ENCODE assay signal across 8 mouse cellular contexts in the genomic region with DNA sequence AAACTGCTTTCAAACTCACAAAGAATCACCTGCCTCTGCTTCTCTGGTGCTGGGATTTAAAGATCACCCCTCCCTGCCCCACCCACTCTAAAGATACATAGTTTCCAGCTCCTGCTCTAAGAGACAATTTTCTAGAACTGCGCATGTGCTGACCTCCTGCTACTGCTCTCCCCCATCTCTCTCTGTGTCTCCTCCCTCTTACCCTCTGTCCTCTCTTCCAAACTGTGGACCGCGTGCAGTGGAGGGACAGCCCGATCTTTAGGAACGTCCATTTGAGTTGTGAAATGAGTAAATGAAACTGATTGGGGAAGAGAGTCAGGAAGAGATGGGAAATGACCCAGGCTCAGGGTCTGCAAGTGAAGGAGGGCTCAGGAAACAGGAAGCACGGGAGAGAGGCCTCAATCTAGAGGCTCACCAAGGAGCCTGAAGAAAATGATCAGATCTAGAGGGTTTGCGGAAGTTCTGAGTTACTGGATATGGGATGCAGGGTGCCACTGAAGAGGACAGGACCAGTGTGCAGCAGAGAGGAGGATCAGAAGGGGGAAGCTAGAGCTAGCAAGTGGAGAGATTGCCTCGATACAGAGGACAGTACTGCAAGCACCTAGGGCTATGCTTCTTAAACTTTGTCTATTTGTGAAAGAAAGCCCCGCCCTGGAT. TPM values are rescaled to one million over a fixed set of nuclear protein-coding genes. Genes with fewer than 3 reads are reported as not detected.
DNase-seq lines count a peak whose midpoint lies in the region; ATAC-seq and TF ChIP-seq lines count a peak whose summit lies in the region.

No protein-coding gene starts in this region.

- no peak for DNase-seq in kidney, postnatal 25 days
- DNase-seq in MEL (ENCODE audit: low read depth, low spot score): peak; percentile 94
- DNase-seq in monocyte, adult 2 months (ENCODE audit: low read depth in 1 of 2, low spot score in 2 of 2): peak; percentile 25 to 50
- no peak for DNase-seq in embryo, embryonic 10.5 days (ENCODE audit: low spot score)
- no peak for DNase-seq in MN1 (ENCODE audit: low spot score)
- DNase-seq in layer of hippocampus, adult 2 months (ENCODE audit: low spot score in 2 of 2): no peak

- peaks cover 37% of the 10 kb centered on the region for H3K4me1 ChIP-seq in kidney, embryonic 15.5 days
- H3K4me1 ChIP-seq in MEL (ENCODE audit: control insufficient read depth in 1 of 2, insufficient read depth in 2 of 2, low read length in 2 of 2): peaks cover 25 to 41% of the 10 kb centered on the region in 2 experiments
- peaks cover 12% of the 10 kb centered on the region for H3K4me1 ChIP-seq in hindbrain, embryonic 16.5 days (ENCODE audit: control insufficient read depth, insufficient read depth, low read depth, low read length)

- peak overlapping the region; percentile 9; the same call in 1 of the 2 replicates for H3K27ac ChIP-seq in kidney, embryonic 15.5 days
- H3K27ac ChIP-seq in MEL (ENCODE audit: control insufficient read depth, low read depth, low read length): peak overlapping the region; percentile 97
- H3K27ac ChIP-seq in hindbrain, embryonic 16.5 days (ENCODE audit: low read depth, low read length): no peak overlapping the region
- no peak overlapping the region for H3K27ac ChIP-seq in layer of hippocampus, adult 2 months

- ATAC-seq in kidney, embryonic 15.5 days (replicated peaks; ENCODE audit: low FRiP score): no peak
- ATAC-seq in hindbrain, embryonic 16.5 days: no peak

- H3K9ac ChIP-seq in kidney, embryonic 15.5 days: no peak overlapping the region
- peak overlapping the region; percentile 69 for H3K9ac ChIP-seq in MEL (ENCODE audit: control insufficient read depth, low read depth, low read length, poor library complexity, severe bottlenecking)
- H3K9ac ChIP-seq in hindbrain, embryonic 16.5 days (ENCODE audit: low read depth, low read length): no peak overlapping the region

- no peak for TF ChIP-seq CTCF in MEL (IDR thresholded peaks at IDR 0.05 in 2 of 3, conservative IDR thresholded peaks at IDR 0.05 in 1 of 3; ENCODE audit: control insufficient read depth in 1 of 3, insufficient read depth in 1 of 3, low read depth in 2 of 3, low read length in 3 of 3, poor library complexity in 1 of 3, severe bottlenecking in 1 of 3)
- TF ChIP-seq CTCF in layer of hippocampus, adult 2 months (conservative IDR thresholded peaks at IDR 0.05): no peak

- WGBS in kidney, embryonic 15.5 days: 57% methylated on average over 9 of the region's 9 CpGs
- WGBS in hindbrain, embryonic 16.5 days: 77% methylated on average over 9 of the region's 9 CpGs

- H3K27me3 ChIP-seq in kidney, embryonic 15.5 days: peaks cover 13% of the 10 kb centered on the region
- no peaks in the 10 kb centered on the region for H3K27me3 ChIP-seq in MEL (ENCODE audit: control insufficient read depth in 1 of 2, insufficient read depth in 2 of 2, low read length in 2 of 2)
- no peaks in the 10 kb centered on the region for H3K27me3 ChIP-seq in hindbrain, embryonic 16.5 days (replicated peaks; ENCODE audit: control insufficient read depth, insufficient read depth, low read length)

- peak; percentile 32 to 71; a peak in 2 of 4 replicates for TF ChIP-seq POLR2A in MEL (IDR thresholded peaks at IDR 0.05; ENCODE audit: control insufficient read depth in 1 of 2, insufficient read depth in 1 of 2, low read depth in 1 of 2, low read length in 2 of 2, poor library complexity in 1 of 2)

- H3K36me3 ChIP-seq in kidney, embryonic 15.5 days: no peaks in the 10 kb centered on the region
- H3K36me3 ChIP-seq in MEL (ENCODE audit: control insufficient read depth in 1 of 2, insufficient read depth in 2 of 2, low read length in 2 of 2): peaks cover 0 to 38% of the 10 kb centered on the region in 2 experiments; a peak in 2 of 4 replicates
- H3K36me3 ChIP-seq in hindbrain, embryonic 16.5 days (ENCODE audit: control insufficient read depth, insufficient read depth, low read length): no peaks in the 10 kb centered on the region

- TF ChIP-seq RAD21 in MEL (IDR thresholded peaks at IDR 0.05; ENCODE audit: low read depth, low read length): no peak

- TF ChIP-seq EP300 in MEL (IDR thresholded peaks at IDR 0.05; ENCODE audit: low read depth in 1 of 2, low read length in 2 of 2): peak in 1 of 2 experiments; percentile 70; a peak in 2 of 4 replicates

- H3K79me2 ChIP-seq in MEL (ENCODE audit: control insufficient read depth, insufficient read depth, low read length, poor library complexity): peaks cover 3% of the 10 kb centered on the region

- H3K4me3 ChIP-seq in kidney, embryonic 15.5 days (replicated peaks): 0 out of 2 replicates have a peak overlapping the region, but pooled peaks have one; percentile 2
- peak overlapping the region; percentile 46 to 89 for H3K4me3 ChIP-seq in MEL (ENCODE audit: control insufficient read depth in 1 of 2, insufficient read depth in 1 of 2, low read depth in 2 of 2, low read length in 2 of 2)
- no peak overlapping the region for H3K4me3 ChIP-seq in hindbrain, embryonic 16.5 days (ENCODE audit: low read length)
- H3K4me3 ChIP-seq in layer of hippocampus, adult 2 months: no peak overlapping the region

- peak overlapping the region; percentile 98 for H3K4me2 ChIP-seq in kidney, embryonic 15.5 days
- H3K4me2 ChIP-seq in hindbrain, embryonic 16.5 days (ENCODE audit: low read length): peak overlapping the region; percentile 99

- no peaks in the 10 kb centered on the region for H3K9me3 ChIP-seq in kidney, embryonic 15.5 days (replicated peaks)
- no peaks in the 10 kb centered on the region for H3K9me3 ChIP-seq in MEL (replicated peaks; ENCODE audit: insufficient read depth, low read length)
- no peaks in the 10 kb centered on the region for H3K9me3 ChIP-seq in hindbrain, embryonic 16.5 days (ENCODE audit: control insufficient read depth, low read length)

TF ChIP-seq in MEL, 35 proteins besides CTCF, POLR2A, EP300 and RAD21 (continues in another document):
- no peak for TF ChIP-seq POLR2AphosphoS5 (IDR thresholded peaks at IDR 0.05; ENCODE audit: borderline replicate concordance, low read depth, low read length)
- TF ChIP-seq RCOR1 (IDR thresholded peaks at IDR 0.05; ENCODE audit: low read depth, low read length): no peak; the same call in none of the 2 replicates
- TF ChIP-seq TBP (IDR thresholded peaks at IDR 0.05; ENCODE audit: low read depth, low read length): peak; percentile 99
- TF ChIP-seq JUND (IDR thresholded peaks at IDR 0.05; ENCODE audit: low read depth, low read length): no peak
- TF ChIP-seq MYB (IDR thresholded peaks at IDR 0.05; ENCODE audit: low read depth, low read length): no peak
- TF ChIP-seq GABPA (IDR thresholded peaks at IDR 0.05; ENCODE audit: low read depth, low read length): no peak
- no peak for TF ChIP-seq MAFK (IDR thresholded peaks at IDR 0.05; ENCODE audit: borderline replicate concordance, low read depth, low read length)
- no peak for TF ChIP-seq ZKSCAN1 (IDR thresholded peaks at IDR 0.05; ENCODE audit: low read depth, low read length)
- no peak for TF ChIP-seq SMC3 (IDR thresholded peaks at IDR 0.05; ENCODE audit: low read depth, low read length)
- TF ChIP-seq MAZ (IDR thresholded peaks at IDR 0.05; ENCODE audit: low read depth, low read length): no peak
- TF ChIP-seq NRF1 (IDR thresholded peaks at IDR 0.05; ENCODE audit: insufficient read depth, low read depth, low read length, poor library complexity, severe bottlenecking): peak; percentile 62
- 0 out of 2 replicates have a peak, but pooled peaks have one; percentile 38 for TF ChIP-seq MXI1 (IDR thresholded peaks at IDR 0.05; ENCODE audit: low read depth, low read length)
- no peak for TF ChIP-seq ZC3H11A (IDR thresholded peaks at IDR 0.05; ENCODE audit: low read depth, low read length)
- no peak for TF ChIP-seq MEF2A (IDR thresholded peaks at IDR 0.05; ENCODE audit: extremely low read depth, insufficient replicate concordance, low read depth, low read length, poor library complexity, severe bottlenecking)
- TF ChIP-seq TAL1 (IDR thresholded peaks at IDR 0.05; ENCODE audit: low read length): no peak
- no peak; the same call in none of the 2 replicates for TF ChIP-seq TCF12 (IDR thresholded peaks at IDR 0.05; ENCODE audit: low read depth, low read length)
- no peak for TF ChIP-seq POLR2AphosphoS2 (IDR thresholded peaks at IDR 0.05; ENCODE audit: low read length)
- TF ChIP-seq MAX (IDR thresholded peaks at IDR 0.05; ENCODE audit: low read length): peak; percentile 68
- no peak for TF ChIP-seq KAT2A (conservative IDR thresholded peaks at IDR 0.05; ENCODE audit: low read depth, low read length)
- TF ChIP-seq NELFE (IDR thresholded peaks at IDR 0.05; ENCODE audit: low read depth, low read length): peak; percentile 71
- no peak for TF ChIP-seq ZNF384 (IDR thresholded peaks at IDR 0.05; ENCODE audit: low read depth, low read length)
- TF ChIP-seq BHLHE40 (IDR thresholded peaks at IDR 0.05; ENCODE audit: borderline replicate concordance, low read depth, low read length): no peak
- no peak for TF ChIP-seq USF2 (IDR thresholded peaks at IDR 0.05; ENCODE audit: borderline replicate concordance in 1 of 2, insufficient read depth in 1 of 2, low read depth in 1 of 2, low read length in 2 of 2)

RNA-seq across cellular contexts. Expression of a gene that starts 2.5 kb away (rescaled TPM):
- polyA plus RNA-seq in kidney, embryonic 15.5 days (2015; fragmentation: Nextera tagmentation; extraction: Ambion mirVana): 71.7 and 73.9 TPM in 2 replicates
- total RNA-seq in MEL (2012; rRNA removed): 22.8 and 30.6 TPM in 2 replicates
- polyA plus RNA-seq in MEL (2012; ENCODE audit: insufficient read depth in 1 of 2, insufficient read length in 2 of 2, low read depth in 1 of 2, low replicate concordance in 2 of 2, missing spikeins in 1 of 2): 10 to 100 TPM in 1 of 2 experiments, not detected in 1; 25.0 TPM
- 32.5 and 39.4 TPM in 2 replicates for polyA plus RNA-seq in hindbrain, embryonic 16.5 days (2015; fragmentation: Nextera tagmentation; extraction: Ambion mirVana)
- total RNA-seq in layer of hippocampus, adult 2 months (2021): 1 to 10 TPM; 2.5 to 2.7 TPM

RNA-seq across cellular contexts. Expression of a gene that starts 23.6 kb away (rescaled TPM):
- polyA plus RNA-seq in kidney, embryonic 15.5 days (2015; fragmentation: Nextera tagmentation; extraction: Ambion mirVana): not detected in 2 replicates
- not detected in 2 replicates for total RNA-seq in MEL (2012; rRNA removed)
- polyA plus RNA-seq in MEL (2012; ENCODE audit: insufficient read depth in 1 of 2, insufficient read length in 2 of 2, low read depth in 1 of 2, low replicate concordance in 2 of 2, missing spikeins in 1 of 2): under 1 TPM in 1 of 2 experiments, not detected in 1; 0.04 TPM
- polyA plus RNA-seq in hindbrain, embryonic 16.5 days (2015; fragmentation: Nextera tagmentation; extraction: Ambion mirVana): not detected in 2 replicates
- total RNA-seq in layer of hippocampus, adult 2 months (2021): not detected

RNA-seq across cellular contexts. Expression of a gene that starts 44.6 kb away (rescaled TPM):
- 231 and 236 TPM in 2 replicates for polyA plus RNA-seq in kidney, embryonic 15.5 days (2015; fragmentation: Nextera tagmentation; extraction: Ambion mirVana)
- 426 and 451 TPM in 2 replicates for total RNA-seq in MEL (2012; rRNA removed)
- 100 to 1,000 TPM in 1 of 2 experiments, not detected in 1; 589 TPM for polyA plus RNA-seq in MEL (2012; ENCODE audit: insufficient read depth in 1 of 2, insufficient read length in 2 of 2, low read depth in 1 of 2, low replicate concordance in 2 of 2, missing spikeins in 1 of 2)
- polyA plus RNA-seq in hindbrain, embryonic 16.5 days (2015; fragmentation: Nextera tagmentation; extraction: Ambion mirVana): 332 and 364 TPM in 2 replicates
- total RNA-seq in layer of hippocampus, adult 2 months (2021): 100 to 1,000 TPM; 285 to 293 TPM

Comparison
In these comparisons a context has a peak if more than half of its experiments do, and no peak if none do; other contexts are left out.
1. H3K27ac ChIP-seq: peak in kidney, embryonic 15.5 days (single experiment) and MEL (single experiment); none in hindbrain, embryonic 16.5 days (single experiment) and layer of hippocampus, adult 2 months (single experiment).
2. H3K4me3 ChIP-seq: peak in kidney, embryonic 15.5 days (single experiment) and MEL (2 of 2); none in hindbrain, embryonic 16.5 days (single experiment) and layer of hippocampus, adult 2 months (single experiment).
3. DNase-seq: peak in MEL (single experiment) and monocyte, adult 2 months (2 of 2); none in kidney, postnatal 25 days (0 of 2), embryo, embryonic 10.5 days (single experiment), MN1 (single experiment) and layer of hippocampus, adult 2 months (0 of 2).